Mouse (Mus musculus) embryonic facial prominence, embryonic 11.5 days (tissue): Measurements from ENCODE around the gene Suox. TPM values are rescaled to one million over a fixed set of nuclear protein-coding genes. Genes with fewer than 3 reads are reported as not detected.
A peak's percentile ranks its signal among the peaks of the same experiment; 100 is the strongest.
"Not testable (repeated sequence)": the region's sequence is repeated elsewhere in the genome, so short reads cannot be mapped to it uniquely, and the experiment has no call there.

ENCODE experiments used
- ATAC-seq: fragments of 200-750 bp; cut with Nextera tagmentation; replicated peaks from 2 replicates; pipeline ENCODE4 v1.8.0; 2017; ENCODE audit warnings: low read depth; ENCODE audit not compliant: insufficient number of reproducible peaks, low FRiP score, low TSS enrichment
- DNase-seq: peaks from one replicate; pipeline ENCODE4 v3.0.0-alpha.2; 2015; ENCODE audit warnings: low spot score
- H3K27ac ChIP-seq: fragments of 300-500 bp; sonication (generic); replicated peaks from 2 replicates; pipeline ENCODE4 v1.5.1; 2014; ENCODE audit warnings: mild to moderate bottlenecking, low read depth, low read length, control low read depth
- H3K27me3 ChIP-seq: fragments of 300-500 bp; sonication (generic); 2 replicates; pipeline ENCODE4 v1.6.1; 2014; ENCODE audit warnings: mild to moderate bottlenecking, low read length, moderate library complexity, mixed read lengths; ENCODE audit not compliant: control insufficient read depth, insufficient read depth
- H3K36me3 ChIP-seq: fragments of 300-500 bp; sonication (generic); replicated peaks from 2 replicates; pipeline ENCODE4 v1.6.1; 2014; ENCODE audit warnings: low read depth, mild to moderate bottlenecking, low read length, moderate library complexity, mixed read lengths; ENCODE audit not compliant: control insufficient read depth, insufficient read depth
- H3K4me1 ChIP-seq: fragments of 300-500 bp; sonication (generic); 2 replicates; pipeline ENCODE4 v1.6.1; 2014; ENCODE audit warnings: low read length, mixed read lengths; ENCODE audit not compliant: control insufficient read depth, insufficient read depth
- H3K4me2 ChIP-seq: fragments of 300-500 bp; sonication (generic); 2 replicates; pipeline ENCODE4 v1.6.1; 2014; ENCODE audit warnings: low read depth, mild to moderate bottlenecking, control low read depth, low read length, moderate library complexity
- H3K4me3 ChIP-seq: fragments of 300-500 bp; sonication (generic); 2 replicates; pipeline ENCODE4 v1.5.1; 2014; ENCODE audit warnings: low read depth, low read length, control low read depth
- H3K9ac ChIP-seq: fragments of 300-500 bp; sonication (generic); replicated peaks from 2 replicates; pipeline ENCODE4 v1.6.1; 2014; ENCODE audit warnings: mild to moderate bottlenecking, control low read depth, low read length
- H3K9me3 ChIP-seq: fragments of 300-500 bp; sonication (generic); replicated peaks from 2 replicates; pipeline ENCODE4 v1.6.1; 2016; ENCODE audit warnings: mild to moderate bottlenecking, low read length, inconsistent platforms, mixed read lengths; ENCODE audit not compliant: control insufficient read depth
- WGBS: fragments of 180-500 bp; shearing (Covaris S2); extraction: QIAGEN DNeasy Blood & Tissue Kit; methylation state at CpG from one replicate; pipeline ENCODE4 v1.1.7; 2014; 5-methylcytosine and 5-hydroxymethylcytosine counted together
- polyA plus RNA-seq: library from polyadenylated mRNA; unstranded; fragments of >200 nt; fragmentation: Nextera tagmentation; extraction: Ambion mirVana; gene quantifications from 2 replicates; pipeline ENCODE4 v1.2.1, GENCODE M21; 2014

Suox gene
- polyA plus RNA-seq, 1 experiment from 2014 or later, result 12.2 TPM

DNA sequence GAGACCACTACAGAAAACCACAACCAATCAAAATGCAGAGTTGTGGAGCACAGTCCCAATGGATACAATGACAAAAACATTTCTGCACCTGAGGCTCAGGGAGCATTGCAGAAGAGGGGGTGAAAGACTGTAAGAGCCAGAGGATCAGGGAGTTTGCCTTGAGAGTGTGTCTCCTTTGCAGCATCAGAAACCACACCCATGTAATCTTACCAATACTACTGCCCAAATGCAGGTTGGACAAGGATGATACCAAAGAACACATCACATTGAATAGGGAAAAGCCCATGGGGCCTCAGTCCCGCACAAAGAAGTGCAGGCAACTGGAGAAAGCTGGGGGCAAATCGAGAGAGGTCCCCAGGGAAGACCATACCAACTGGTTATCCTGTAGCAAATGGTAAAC, 44.1 kb downstream of the Suox start:
- Histone ChIP-seq H3K4me2 (no peak overlapping the region), H3K36me3 (no peaks in the 10 kb centered on the region; the same call in 1 of the 2 replicates), H3K27ac (no peak overlapping the region), H3K9ac (no peak overlapping the region), H3K4me1 (no peaks in the 10 kb centered on the region), H3K27me3 (no peaks in the 10 kb centered on the region), H3K9me3 (no peaks in the 10 kb centered on the region), H3K4me3 (no peak overlapping the region)
- ATAC-seq (no peak), DNase-seq (no peak)
- 63% methylated on average over 2 of the region's 2 CpGs for WGBS

DNA sequence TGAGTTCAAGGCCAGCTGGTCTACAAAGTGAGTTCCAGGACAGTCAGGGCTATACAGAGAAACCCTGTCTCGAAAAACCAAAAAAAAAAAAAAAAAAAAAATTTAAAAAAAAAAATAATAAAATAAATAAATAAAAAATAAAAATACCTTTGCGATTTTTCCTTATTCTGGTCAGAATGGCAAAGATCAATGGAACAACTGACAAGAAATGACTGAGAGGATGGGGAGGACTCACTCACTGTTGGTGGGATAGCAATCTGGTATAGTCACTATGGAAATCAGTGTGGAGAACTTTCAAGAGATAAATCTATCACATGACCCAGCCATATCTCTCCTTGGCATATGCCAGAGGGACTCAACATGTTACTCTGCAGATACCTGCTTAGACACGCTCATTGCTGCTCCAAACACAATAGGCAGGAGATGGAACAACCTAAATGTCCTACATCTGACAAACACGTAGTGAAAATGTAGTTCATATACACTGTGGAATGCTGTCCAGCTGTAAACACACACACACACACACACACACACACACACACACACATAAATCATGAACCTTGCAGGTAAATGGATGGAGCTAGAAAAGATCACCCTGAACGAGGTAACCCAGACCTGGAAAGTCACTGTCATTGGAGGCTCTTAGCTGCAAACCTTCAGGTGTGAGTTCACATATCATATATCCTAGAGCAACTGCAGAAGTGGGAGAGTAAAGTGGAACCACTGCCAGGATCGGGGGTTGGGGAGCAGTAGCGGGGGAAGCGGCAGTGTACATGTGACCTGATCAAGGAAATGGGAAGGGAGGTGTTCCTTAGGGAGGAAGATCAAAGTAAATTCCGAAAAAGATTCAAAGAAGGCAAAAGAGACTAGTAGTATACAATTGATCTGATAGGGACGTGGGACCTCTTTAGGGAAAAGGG, 46.2 kb downstream of the Suox start:
- Histone ChIP-seq H3K4me1 (no peaks in the 10 kb centered on the region), H3K9ac (no peak overlapping the region), H3K9me3 (no peaks in the 10 kb centered on the region), H3K4me3 (no peak overlapping the region), H3K4me2 (no peak overlapping the region), H3K27me3 (no peaks in the 10 kb centered on the region), H3K36me3 (peaks cover 8% of the 10 kb centered on the region), H3K27ac (no peak overlapping the region)
- 79% methylated on average over 10 of the region's 10 CpGs for WGBS
- no peak for ATAC-seq
- DNase-seq, result no peak

DNA sequence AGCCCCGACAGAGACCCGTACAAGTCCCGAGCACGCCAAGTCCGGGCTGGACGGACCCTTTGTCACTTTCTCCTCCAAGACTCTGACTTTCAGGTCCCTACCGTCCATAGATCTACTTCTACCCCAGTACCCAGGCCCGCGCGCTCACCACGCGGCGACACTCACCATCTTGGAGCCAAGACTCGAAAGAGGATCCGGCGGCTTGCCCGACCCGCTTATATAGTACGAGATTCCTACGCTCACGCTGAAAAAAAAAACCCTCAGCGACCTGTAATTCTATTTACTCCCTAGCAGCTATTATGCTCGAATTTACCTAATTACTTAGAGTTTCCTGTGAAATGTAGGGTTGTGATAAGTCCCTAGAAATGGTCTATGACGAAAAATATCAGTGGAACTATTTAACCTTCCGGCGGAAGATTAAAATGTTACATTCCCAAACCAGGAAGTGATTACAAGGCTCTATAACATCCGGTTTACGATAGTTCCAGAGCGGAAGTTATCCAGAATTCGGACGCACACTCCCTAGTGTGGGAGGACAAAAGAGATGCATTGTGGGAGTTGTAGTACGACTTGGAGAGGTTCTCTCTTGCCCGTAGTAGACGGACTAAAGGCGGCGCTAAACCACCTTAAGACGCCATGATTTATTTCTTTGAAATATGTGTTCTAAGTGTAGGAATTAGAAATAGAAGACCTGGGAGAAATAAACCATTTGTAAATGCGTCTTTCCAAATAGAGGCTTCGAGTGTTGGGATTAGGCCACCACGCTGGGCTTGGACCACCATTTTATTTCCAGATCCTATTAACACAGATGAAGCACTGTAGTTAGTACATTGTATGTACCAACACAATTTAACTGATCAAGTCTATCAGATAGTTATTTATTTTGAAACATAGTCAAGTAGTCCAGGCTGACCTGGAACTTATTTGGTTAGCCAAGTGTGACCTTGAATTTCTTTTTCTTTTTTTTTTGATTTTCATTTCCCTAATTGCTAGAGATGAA, 47.3 kb downstream of the Suox start, which contains the start of gene Rps26:
Gene Rps26, minus strand, starts transcription at position 437 of the 1,000 bp plus-strand sequence.
- Histone ChIP-seq H3K36me3 (peaks cover 8% of the 10 kb centered on the region), H3K4me2 (peak within 1 kb of the TSS; percentile 70), H3K9me3 (no peaks in the 10 kb centered on the region), H3K27ac (peak within 1 kb of the TSS; percentile 67), H3K4me3 (peak within 1 kb of the TSS; percentile 92), H3K4me1 (no peaks in the 10 kb centered on the region), H3K9ac (peak within 1 kb of the TSS; percentile 94), H3K27me3 (no peaks in the 10 kb centered on the region)
- WGBS, result 1% methylated on average over 40 of the region's 40 CpGs
- peak; percentile 100 for DNase-seq
- ATAC-seq, result peak; percentile 95

DNA sequence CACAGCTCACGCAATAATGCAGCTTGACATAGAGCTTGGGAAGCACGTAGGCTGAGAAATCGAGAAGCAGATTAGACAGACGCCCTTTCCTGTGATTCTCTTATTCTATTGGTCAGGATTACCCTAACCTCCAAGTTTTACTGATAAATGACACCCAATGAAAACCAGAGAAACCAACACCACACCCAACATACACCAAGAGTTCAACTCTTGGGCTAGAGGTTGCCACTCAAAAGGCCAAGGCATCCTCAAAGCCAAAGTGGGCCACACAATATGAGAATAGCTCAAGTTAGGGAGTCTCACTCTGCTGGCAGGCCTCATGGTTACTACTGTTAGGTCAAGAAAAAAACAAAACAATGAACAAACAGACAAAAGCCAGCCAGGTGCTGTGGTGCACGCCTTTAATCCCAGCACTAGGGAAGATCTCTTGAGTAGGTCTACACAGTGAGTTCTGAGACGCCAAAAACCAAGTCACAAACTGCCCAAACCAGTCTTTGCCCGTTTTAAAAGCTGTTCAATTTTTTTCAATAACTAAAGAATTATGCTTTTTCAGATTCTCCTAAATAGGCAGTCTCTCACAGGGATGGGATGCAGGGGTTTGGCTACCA, 48.5 kb downstream of the Suox start:
- H3K9ac ChIP-seq, result peak overlapping the region; percentile 94
- peaks cover 8% of the 10 kb centered on the region for H3K36me3 ChIP-seq
- no peak overlapping the region for H3K27ac ChIP-seq
- peak overlapping the region; percentile 92 for H3K4me3 ChIP-seq
- peak overlapping the region; percentile 70 for H3K4me2 ChIP-seq
- no peak for DNase-seq
- no peaks in the 10 kb centered on the region for H3K4me1 ChIP-seq
- ATAC-seq, result no peak
- H3K9me3 ChIP-seq, result no peaks in the 10 kb centered on the region
- no peaks in the 10 kb centered on the region for H3K27me3 ChIP-seq
- WGBS, result 42% methylated on average over 7 of the region's 7 CpGs

DNA sequence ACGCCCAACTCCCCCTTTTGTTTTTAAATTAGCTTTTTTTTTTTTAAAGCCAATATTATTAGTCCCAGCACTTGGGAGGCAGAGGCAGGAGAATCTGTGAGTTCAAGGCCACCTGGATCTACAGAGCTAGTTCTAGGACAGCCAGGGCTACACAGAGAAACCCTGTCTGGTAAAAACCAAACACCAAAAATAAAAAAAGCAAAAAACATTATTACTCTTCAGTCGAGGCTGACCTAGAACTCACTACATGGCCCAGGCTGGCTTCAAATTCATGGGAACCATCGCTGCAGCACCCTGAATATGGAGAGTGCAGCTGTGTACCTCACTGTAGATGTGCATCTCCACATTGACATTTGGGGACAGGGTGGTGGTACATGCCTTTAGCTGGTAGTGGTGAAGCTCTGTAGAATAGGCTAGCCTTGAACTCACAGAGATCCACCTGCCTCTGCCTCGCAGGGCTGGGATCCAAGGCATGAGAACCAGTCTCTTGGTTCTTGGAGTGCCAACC, 50.7 kb downstream of the Suox start:
- 87% methylated on average over 4 of the region's 4 CpGs for WGBS
- H3K9me3 ChIP-seq, DNase-seq, H3K4me2 ChIP-seq, H3K27ac ChIP-seq, H3K27me3 ChIP-seq, H3K4me1 ChIP-seq, ATAC-seq, H3K4me3 ChIP-seq, H3K9ac ChIP-seq, H3K36me3 ChIP-seq: not testable (repeated sequence)

DNA sequence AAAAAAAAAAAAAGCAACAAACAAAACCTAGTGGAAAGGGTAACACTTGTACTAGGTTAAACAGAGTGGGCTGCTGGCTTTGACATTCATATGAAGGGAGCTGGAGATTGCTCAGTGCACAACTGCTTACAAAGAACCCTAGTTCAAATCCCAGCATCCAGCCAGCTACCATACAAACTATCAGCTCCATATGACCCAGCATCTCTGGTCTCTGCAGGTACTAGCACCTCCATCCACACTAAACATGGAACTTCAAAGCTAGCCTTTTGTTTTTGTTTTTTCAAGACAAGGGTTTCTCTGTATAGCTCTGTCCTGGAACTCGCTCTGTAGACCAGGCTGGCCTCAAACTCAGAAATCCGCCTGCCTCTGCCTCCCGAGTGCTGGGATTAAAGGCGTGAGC, 51.2 kb downstream of the Suox start:
- Histone ChIP-seq H3K9ac (no peak overlapping the region), H3K27ac (no peak overlapping the region), H3K4me3 (no peak overlapping the region), H3K36me3 (peaks cover 8% of the 10 kb centered on the region), H3K27me3 (no peaks in the 10 kb centered on the region), H3K4me2 (no peak overlapping the region), H3K9me3 (no peaks in the 10 kb centered on the region), H3K4me1 (no peaks in the 10 kb centered on the region)
- WGBS, result 86% methylated on average over 4 of the region's 4 CpGs
- ATAC-seq, result no peak
- no peak for DNase-seq

DNA sequence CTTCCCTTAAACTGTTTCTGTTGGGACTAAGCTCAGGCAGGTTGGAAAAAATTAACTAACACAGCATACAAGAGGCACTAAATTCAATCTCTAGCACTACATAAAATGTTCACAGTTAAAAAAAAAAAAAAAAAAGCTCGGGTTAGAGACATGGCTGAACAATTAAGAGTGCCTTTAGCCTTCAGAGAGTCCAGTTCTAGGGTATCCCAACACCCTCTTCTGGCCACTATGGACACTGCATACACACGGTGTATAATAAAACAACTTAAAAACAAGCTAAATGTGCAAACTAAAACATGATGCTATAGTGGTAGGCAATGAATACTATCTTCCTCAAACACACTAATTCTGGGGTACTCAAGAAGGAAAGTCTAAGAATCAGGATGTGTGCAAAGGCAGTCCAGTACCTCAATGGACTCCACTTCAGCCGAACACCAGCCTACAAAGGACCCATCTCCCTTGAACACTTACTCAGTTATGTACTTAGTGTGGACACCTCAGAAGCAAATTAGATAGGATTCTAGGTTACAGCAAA, 51.8 kb downstream of the Suox start:
- Histone ChIP-seq H3K4me2 (no peak overlapping the region), H3K27ac (no peak overlapping the region), H3K4me1 (no peaks in the 10 kb centered on the region), H3K9me3 (no peaks in the 10 kb centered on the region), H3K4me3 (no peak overlapping the region), H3K9ac (no peak overlapping the region), H3K27me3 (no peaks in the 10 kb centered on the region), H3K36me3 (peaks cover 8% of the 10 kb centered on the region)
- ATAC-seq (no peak), DNase-seq (no peak)
- WGBS, result 77% methylated on average over 3 of the region's 3 CpGs
